Mouse (Mus musculus): Measurements from ENCODE around the gene Clybl. TPM values are rescaled to one million over a fixed set of nuclear protein-coding genes. Genes with fewer than 3 reads are reported as not detected.

Gene Clybl
- total RNA-seq, 4 experiments from 2014 or later, result 63.6 to 71.6 (median 70.3) TPM

DNA sequence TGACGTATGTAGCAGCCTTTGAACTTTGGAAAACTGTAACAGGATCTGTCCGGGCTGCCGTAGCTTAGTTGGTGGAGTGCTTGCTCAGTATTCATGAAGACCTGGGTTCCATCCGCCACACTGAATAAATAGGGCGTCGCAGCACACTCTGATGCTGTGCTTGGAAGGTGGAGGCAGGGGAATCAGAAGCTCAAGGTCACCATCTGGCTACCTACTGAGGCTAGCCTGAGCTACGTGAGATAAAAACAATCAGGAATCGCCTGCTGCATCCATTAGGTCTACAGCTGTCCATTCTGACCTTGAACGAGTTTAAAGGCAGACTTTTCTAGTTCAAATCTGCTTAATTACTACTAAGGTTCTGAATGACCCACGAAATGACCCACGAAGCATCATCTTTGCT is 118.8 kb downstream of the Clybl start:
- DNase-seq (ENCODE audit: low spot score in 2 of 2), result no peak

DNA sequence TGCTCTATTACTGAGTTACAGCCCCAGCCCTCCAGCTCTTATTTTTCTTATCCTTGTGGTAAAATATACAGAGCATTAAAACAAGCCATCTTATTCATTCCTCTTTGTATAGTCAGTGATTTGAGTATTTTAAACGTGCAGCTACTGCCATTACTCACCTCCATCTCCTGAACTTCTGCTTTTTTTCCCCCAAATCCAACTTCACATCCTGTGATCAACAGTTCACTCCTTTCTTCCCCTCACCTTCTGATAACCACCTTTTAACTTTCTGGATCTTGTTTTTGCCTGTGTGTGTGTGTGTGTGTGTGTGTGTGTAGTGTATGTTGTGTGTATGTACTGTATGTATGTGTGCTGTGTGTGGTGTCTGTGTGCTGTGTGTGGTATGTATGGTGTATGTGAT is 122.3 kb downstream of the Clybl start:
- DNase-seq (ENCODE audit: low spot score in 2 of 2), result no peak

DNA sequence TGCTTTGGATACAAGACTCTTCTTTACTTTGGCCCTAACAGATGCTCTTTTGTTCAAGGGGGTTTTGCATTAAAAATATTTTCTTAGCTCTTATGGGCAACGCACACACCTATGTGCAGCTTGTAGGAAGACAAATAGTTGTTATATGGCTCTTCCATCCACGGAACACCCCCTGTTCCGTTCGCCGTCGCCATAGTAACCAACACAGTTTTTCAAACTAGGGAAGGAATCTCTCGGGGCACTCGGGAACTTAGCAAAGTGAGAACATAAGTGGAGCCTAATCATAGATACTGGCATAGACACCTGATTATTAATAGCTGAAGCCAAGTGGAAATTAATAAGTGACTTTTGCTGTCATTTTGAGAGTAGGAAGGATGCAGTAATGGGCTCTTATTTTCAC is 123.6 kb downstream of the Clybl start:
- no peak for DNase-seq (ENCODE audit: low spot score in 2 of 2)

DNA sequence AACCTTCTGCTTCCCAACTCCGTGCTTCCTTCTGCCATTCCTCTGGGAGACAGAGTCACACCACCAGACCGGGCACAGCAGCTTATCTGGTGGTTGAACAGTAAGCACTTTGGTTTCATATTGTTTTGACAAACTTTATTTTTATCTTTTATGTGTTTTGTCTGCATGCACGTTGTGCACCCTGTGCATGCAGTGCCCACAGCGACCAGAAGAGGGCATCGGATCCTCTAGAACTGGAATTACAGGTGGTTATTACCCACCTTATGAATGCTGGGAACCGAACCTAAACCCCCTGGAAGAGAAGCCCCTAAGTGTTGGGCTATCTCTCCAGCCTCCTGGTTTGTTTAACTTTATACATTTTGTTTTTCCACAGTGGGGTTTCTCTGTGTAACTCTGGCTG is 130.9 kb downstream of the Clybl start:
- DNase-seq (ENCODE audit: low spot score in 2 of 2), result no peak

- DNase-seq (ENCODE audit: low spot score in 2 of 2), result no peak
These were observed 131.8 kb downstream of the Clybl start for GRCm38 (mm10) chr14:122313328-122313727.

DNA sequence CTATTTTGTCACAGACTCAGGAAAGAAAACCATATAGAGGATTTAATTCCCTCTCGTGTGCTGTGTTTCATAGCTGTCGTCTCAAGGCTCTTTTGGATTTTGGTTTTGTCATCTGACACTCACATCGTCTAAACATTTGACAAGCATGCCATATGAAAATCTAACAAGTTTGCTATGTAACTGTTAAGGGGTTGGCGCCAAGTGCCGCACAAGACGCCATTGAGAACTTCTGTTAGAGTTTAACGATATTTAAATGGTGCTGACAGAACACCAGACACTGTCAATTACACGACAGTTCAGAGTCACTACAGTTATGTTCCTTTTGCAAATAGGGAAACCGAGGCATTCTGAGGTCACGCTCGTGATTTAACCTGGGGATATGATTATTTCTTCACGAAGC is 134.2 kb downstream of the Clybl start:
- DNase-seq (ENCODE audit: low spot score in 2 of 2), result no peak

- no peak for DNase-seq (ENCODE audit: low spot score in 2 of 2)
These were observed 140.6 kb downstream of the Clybl start for GRCm38 (mm10) chr14:122322136-122322535.

GRCm38 (mm10) chr14:122323838-122324458 is 142.4 kb downstream of the Clybl start:
- no peak for DNase-seq (ENCODE audit: low spot score in 2 of 2)

DNA sequence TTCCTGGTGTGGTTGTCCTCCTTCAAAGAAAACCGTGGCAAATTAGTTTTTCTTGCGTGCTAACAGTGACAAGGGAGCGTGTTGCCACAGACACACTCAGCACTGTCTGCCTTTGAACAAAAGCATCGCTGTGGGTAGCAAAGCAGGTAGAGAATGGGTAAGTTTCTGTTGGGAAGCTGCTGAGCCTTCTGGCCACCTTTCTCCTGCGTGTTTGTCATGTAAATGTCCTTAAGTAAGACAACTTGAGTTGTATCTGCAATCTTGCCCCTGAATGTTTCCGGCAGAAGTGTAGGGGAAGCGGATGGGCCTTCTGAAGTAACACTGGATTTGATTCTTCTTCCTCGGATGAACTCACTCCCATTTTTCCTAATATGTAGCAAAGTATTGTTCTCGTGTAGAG is 148.6 kb downstream of the Clybl start:
- DNase-seq (ENCODE audit: low spot score in 2 of 2), result no peak

- DNase-seq (ENCODE audit: low spot score in 2 of 2), result no peak
These were observed 149.2 kb downstream of the Clybl start for GRCm38 (mm10) chr14:122330716-122331115.

- no peak for DNase-seq (ENCODE audit: low spot score in 2 of 2)
These were observed 150.3 kb downstream of the Clybl start for GRCm38 (mm10) chr14:122331635-122332460.

DNA sequence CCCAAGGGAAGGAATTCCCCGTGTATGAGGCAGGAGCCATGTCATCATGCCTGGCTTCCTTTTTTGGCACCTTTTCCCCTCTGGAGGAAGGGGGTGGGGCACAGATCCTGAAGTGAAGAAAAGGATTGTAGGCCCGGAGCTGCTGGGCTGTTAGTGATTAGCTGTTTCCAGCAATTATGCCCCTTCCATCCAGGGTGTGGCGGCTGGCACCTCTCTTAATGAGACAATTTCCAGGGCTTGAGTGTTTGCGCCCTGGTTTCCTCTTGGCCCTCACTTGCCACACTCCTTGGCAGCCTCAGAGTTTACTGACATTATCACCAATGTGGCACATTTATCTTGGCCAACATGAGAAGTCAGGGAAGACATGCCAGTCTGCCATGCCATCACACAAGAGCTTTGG is 155.5 kb downstream of the Clybl start:
- DNase-seq (ENCODE audit: low spot score in 2 of 2), result no peak

DNA sequence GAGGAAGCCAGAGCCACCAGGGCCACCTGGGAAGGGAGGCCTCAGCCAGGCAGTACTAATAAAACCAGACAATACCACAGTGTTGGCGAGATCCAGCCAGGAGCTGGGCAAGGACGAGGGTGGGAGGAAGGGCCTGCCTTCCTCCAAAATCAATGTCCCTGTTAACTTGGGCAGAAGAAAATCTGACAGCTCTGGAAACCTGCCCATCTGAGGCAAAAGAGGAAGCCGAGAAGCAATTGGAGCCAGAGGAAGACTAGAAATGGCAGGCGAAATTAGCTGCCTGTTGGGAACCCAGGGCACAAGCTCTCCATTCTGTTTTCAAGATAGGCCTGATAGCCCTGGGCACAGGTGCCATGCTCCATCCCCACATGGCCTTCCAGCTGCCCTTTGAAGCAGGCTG is 157.3 kb downstream of the Clybl start:
- DNase-seq (ENCODE audit: low spot score in 2 of 2), result no peak

DNA sequence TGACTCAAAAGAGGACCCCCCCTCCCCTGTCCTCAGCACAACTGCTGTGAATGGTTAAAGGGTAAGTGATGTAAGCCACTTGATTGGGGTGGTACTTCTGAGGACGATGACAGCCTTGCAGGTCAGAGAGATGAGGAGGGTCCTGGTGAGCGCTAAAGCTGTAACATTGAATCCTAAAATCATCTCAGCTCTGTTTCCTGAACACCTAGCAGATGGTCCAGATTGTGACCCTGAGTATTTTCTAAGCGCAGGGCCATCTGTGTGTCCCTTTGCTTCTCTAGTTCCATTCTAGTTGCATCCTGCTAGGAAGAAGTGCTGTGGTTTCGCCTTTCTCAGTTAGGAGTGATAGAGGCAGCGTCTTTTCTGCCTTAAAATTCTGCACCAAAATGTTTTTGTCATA is 158.6 kb downstream of the Clybl start:
- DNase-seq (ENCODE audit: low spot score in 2 of 2), result no peak

GRCm38 (mm10) chr14:122341591-122342360 is 160.3 kb downstream of the Clybl start:
- DNase-seq (ENCODE audit: low spot score in 2 of 2), result no peak

- DNase-seq (ENCODE audit: low spot score in 2 of 2), result no peak
These were observed 163.0 kb downstream of the Clybl start for GRCm38 (mm10) chr14:122344272-122345224.

- no peak for DNase-seq (ENCODE audit: low spot score in 2 of 2)
These were observed 166.6 kb downstream of the Clybl start for GRCm38 (mm10) chr14:122348069-122348468.

DNA sequence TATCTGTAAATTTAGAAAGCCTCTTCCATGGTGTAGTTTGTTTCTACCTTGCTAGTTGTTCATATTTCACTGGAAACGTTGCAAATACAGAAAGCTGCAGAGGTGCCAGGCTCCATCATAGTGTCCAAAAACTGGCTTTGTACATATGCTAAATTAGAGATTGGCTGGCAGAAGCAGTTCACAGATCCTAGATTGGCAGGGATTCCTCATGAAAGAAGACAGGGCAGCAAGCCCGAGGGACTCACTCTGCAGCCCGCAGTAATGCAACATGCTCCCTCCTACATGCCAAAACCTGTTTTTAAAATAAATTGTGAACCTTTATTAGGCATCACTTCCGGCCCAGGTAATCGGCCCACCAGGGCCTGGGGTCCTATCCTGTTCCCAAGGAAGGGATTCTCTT is 167.8 kb downstream of the Clybl start:
- no peak for DNase-seq (ENCODE audit: low spot score in 2 of 2)

DNA sequence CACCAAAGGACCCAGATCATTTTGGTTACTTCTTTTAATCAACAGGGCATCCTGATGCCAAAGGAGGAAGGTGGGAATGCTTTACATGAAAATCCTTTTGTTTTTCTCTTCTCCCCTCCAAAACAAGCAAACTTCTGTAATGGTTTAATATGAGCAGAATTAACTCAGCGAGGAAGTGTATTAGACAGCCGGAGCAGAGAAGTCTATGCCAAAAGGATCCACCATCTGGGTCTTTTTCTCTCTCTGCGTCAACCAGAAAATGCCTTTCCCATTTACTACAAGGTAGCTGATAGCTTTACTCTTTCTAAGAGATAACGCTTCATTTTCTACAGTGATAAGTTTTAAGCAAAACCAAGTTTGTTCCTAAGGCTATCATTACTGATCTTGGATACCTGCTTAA is 168.3 kb downstream of the Clybl start:
- DNase-seq (ENCODE audit: low spot score in 2 of 2), result no peak

GRCm38 (mm10) chr14:122350766-122351165 is 169.3 kb downstream of the Clybl start:
- DNase-seq (ENCODE audit: low spot score in 2 of 2), result no peak

DNA sequence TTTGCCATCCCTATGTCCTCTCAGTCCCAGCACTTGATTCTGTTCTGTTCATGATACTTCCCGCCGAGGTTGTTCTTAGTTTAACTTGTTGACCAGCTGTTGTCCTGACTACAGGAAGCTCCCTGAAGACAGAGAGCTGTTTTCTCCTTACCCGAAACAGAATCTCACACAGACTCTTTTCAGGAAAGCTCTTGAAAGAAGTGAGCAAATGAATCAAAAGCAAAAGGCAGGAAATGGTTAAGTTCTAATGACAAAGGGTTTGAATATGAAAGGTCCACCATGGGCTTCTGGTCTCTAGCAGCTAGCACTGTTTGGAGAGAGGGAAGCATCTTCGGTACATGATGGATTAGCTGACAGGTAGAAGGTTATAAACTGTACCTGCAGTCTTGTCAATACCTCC is 175.8 kb downstream of the Clybl start:
- DNase-seq (ENCODE audit: low spot score in 2 of 2), result no peak

All from gastrocnemius, adult 8-10 months (tissue).